Mouse (Mus musculus) stomach, postnatal 0 days (tissue): ENCODE data around the gene Pigw.

Experiments
- CTCF ChIP-seq: IDR thresholded peaks from 2 replicates; pipeline ENCODE4 v1.5.1; 2016; ENCODE audit warnings: antibody characterized with exemption, low read depth, mild to moderate bottlenecking, moderate library complexity
- EP300 ChIP-seq: optimal IDR thresholded peaks from 2 replicates; pipeline ENCODE3; 2016; ENCODE audit warnings: antibody characterized with exemption

DNA sequence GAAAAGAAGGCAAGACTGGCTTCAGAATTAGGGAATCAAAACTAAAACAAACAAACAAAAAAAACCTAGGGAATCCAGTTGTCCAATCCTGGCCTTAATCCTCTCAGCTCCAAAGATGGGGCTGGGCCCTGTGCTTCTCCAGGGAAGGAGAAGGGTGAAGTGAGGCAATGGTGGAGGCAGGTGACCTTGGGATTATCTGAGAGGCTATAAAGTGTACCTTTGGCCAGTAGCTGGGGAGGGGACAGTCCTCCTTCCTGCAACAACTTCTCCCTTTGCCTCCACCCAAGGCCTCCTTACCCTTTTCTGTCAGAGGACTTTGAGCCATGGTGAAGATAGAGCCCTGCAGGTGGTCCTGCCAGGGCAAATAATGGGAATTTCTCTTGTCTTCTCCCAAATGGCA lies 52.6 kb downstream of the Pigw start:
- TF ChIP-seq EP300: no peak
- TF ChIP-seq CTCF: no peak
